Mouse (Mus musculus): ENCODE results near the gene Marcksl1.

GRCm38 (mm10) chr4:129516925-129517324 lies 3.5 kb downstream of the Marcksl1 start:
- TF ChIP-seq EP300 (optimal IDR thresholded peaks at IDR 0.05) = no peak
- TF ChIP-seq CTCF (IDR thresholded peaks at IDR 0.05; ENCODE audit: low read depth) = no peak

Measured in stomach, postnatal 0 days (tissue).